Mouse (Mus musculus) ES-E14 (cell line): ENCODE data around the gene Tssk2. TPM values are rescaled to one million over a fixed set of nuclear protein-coding genes. Genes with fewer than 3 reads are reported as not detected.

Source experiments
- DNase-seq: peaks from one replicate; pipeline ENCODE4 v3.0.0-alpha.2; 2013; ENCODE audit warnings: low read depth, low spot score
- H3K27ac ChIP-seq: 2 replicates; pipeline ENCODE4 v1.5.1; 2012; ENCODE audit warnings: low read depth, mild to moderate bottlenecking, low read length, moderate library complexity, mixed read lengths; ENCODE audit not compliant: poor library complexity, insufficient read depth, severe bottlenecking
- H3K36me3 ChIP-seq: 2 replicates; pipeline ENCODE4 v1.6.1; 2012; ENCODE audit warnings: mild to moderate bottlenecking, low read length, moderate library complexity, mixed read lengths; ENCODE audit not compliant: control insufficient read depth, poor library complexity, insufficient read depth, severe bottlenecking
- H3K4me1 ChIP-seq, 2 experiments: fragments of 150-350 bp in 1 of 2; sonication (generic) in 1 of 2; 2 replicates each; pipeline ENCODE4 v1.6.1; 2012; ENCODE audit warnings: low read length in 2 of 2, mild to moderate bottlenecking in 1 of 2, mixed read lengths in 1 of 2; ENCODE audit not compliant: control insufficient read depth in 2 of 2, insufficient read depth in 2 of 2, poor library complexity in 1 of 2
- H3K4me3 ChIP-seq, 2 experiments: fragments of 150-350 bp in 1 of 2; sonication (generic) in 1 of 2; 2 replicates each; pipeline ENCODE4 v1.5.1; 2012; ENCODE audit warnings: low read length in 2 of 2, low read depth in 1 of 2, mild to moderate bottlenecking in 1 of 2, mixed read lengths in 1 of 2; ENCODE audit not compliant: insufficient read depth in 1 of 2, poor library complexity in 1 of 2, severe bottlenecking in 1 of 2
- H3K9ac ChIP-seq: 2 replicates; pipeline ENCODE4 v1.6.1; 2012; ENCODE audit warnings: low read depth, mild to moderate bottlenecking, low read length, mixed read lengths; ENCODE audit not compliant: poor library complexity, insufficient read depth, severe bottlenecking
- H3K9me3 ChIP-seq: fragments of 150-350 bp; sonication (generic); 2 replicates; pipeline ENCODE4 v1.6.1; 2012; ENCODE audit warnings: low read depth, mild to moderate bottlenecking, low read length; ENCODE audit not compliant: control insufficient read depth, insufficient read depth
- CHD2 ChIP-seq: IDR thresholded peaks from 2 replicates; pipeline ENCODE4 v1.6.1; 2014; ENCODE audit warnings: mild to moderate bottlenecking, low read depth, low read length, inconsistent platforms
- HCFC1 ChIP-seq: IDR thresholded peaks from 2 replicates; pipeline ENCODE4 v1.6.1; 2012; ENCODE audit warnings: low read length, inconsistent platforms, borderline replicate concordance; ENCODE audit not compliant: insufficient read depth
- MAFK ChIP-seq: IDR thresholded peaks from 2 replicates; pipeline ENCODE4 v1.6.1; 2014; ENCODE audit warnings: mild to moderate bottlenecking, low read depth, low read length, inconsistent platforms; ENCODE audit not compliant: insufficient read depth
- ZC3H11A ChIP-seq: IDR thresholded peaks from 2 replicates; pipeline ENCODE4 v1.6.1; 2012; ENCODE audit warnings: low read depth, mild to moderate bottlenecking, inconsistent platforms, low read length, borderline replicate concordance
- ZNF384 ChIP-seq: IDR thresholded peaks from 2 replicates; pipeline ENCODE4 v1.6.1; 2012; ENCODE audit warnings: low read depth, low read length, inconsistent platforms
- in situ Hi-C, 2 experiments: fragments of 600-800 bp; cut with MboI; formaldehyde crosslinking; loops; one replicate each; pipeline ENCODE4 v1.15.1; 2025; ENCODE audit warnings: low sequenced_read_pairs in 2 of 2, inconsistent platforms in 1 of 2; ENCODE audit not compliant: unreplicated experiment in 2 of 2
- total RNA-seq: library from RNA; depleted of rRNA; stranded (reverse); fragments of 300-350 nt; gene quantifications from 2 replicates; pipeline ENCODE4 v1.2.3, GENCODE M21; 2012

The Tssk2 gene
- total RNA-seq, 1 experiment = 0.18 TPM

DNA sequence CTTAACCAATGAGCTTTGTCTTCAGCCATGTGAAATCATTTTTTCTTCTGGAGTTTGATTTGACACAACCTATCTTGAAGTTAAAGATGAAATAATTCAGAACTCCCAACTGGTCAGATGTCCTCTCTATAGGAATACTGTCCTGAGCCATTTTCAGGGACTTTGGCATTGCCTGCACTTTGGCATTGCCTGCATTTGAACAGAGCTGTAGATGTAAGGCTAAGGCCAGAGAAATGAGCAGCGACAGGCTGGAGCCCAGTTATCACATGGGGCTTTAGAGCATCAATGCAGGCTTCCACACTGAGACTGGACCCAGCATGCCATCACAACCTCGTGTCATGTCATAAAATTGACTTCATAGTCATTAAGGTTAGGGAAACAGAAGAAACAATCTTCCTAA is 45.2 kb upstream of the Tssk2 start:
- in situ Hi-C loops = no loop called here
- DNase-seq = no peak
- Histone ChIP-seq H3K36me3 (peaks cover 39% of the 10 kb centered on the region), H3K4me1 (no peaks in the 10 kb centered on the region), H3K4me3 (no peak overlapping the region), H3K27ac (no peak overlapping the region), H3K9ac (no peak overlapping the region), H3K9me3 (no peaks in the 10 kb centered on the region)
- TF ChIP-seq ZC3H11A (no peak), HCFC1 (no peak), CHD2 (no peak), ZNF384 (no peak), MAFK (no peak)

DNA sequence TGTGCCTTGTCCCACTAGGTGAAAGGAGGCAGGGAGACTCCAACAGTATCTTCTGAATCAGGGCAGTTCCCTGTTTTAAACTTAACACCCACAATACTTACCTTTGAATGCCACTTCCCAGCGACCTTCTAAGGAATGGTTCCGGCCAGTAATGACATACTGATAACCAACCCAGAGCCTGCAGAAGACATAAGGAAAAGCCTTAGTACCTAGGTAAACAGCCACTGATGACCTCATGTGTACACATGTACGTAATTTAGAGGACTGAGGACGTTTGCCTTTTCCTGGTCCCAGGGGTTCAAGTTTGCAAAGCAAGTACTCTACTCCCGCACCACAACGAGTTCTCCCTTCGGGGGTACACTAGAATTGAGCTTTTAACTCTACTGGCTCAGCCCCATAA is 41.3 kb upstream of the Tssk2 start:
- no peaks in the 10 kb centered on the region for H3K9me3 ChIP-seq
- no peak overlapping the region for H3K27ac ChIP-seq
- no peaks in the 10 kb centered on the region for H3K4me1 ChIP-seq
- H3K4me3 ChIP-seq = no peak overlapping the region
- TF ChIP-seq ZC3H11A (no peak), HCFC1 (no peak), CHD2 (no peak), MAFK (no peak), ZNF384 (no peak)
- no peak overlapping the region for H3K9ac ChIP-seq
- H3K36me3 ChIP-seq = peaks cover 29% of the 10 kb centered on the region
- in situ Hi-C loops = no loop called here
- DNase-seq = no peak

DNA sequence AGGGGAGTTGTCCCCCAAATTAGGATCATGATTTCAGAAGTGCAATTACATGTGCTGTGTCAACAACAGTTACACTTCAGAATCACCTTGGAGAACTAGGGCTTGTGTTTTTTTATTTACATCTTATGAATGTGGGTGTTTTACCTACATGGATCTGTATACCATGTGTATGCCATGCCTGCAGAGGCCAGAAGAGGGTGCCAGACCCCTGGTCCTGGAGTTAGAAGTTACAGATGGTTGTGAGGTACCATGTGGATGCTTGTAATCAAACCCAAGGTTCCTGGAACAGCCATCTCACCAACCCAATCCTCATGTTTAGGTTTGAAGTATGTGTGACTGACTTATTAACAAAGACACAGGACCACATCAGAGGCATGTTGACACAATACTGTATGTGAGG is 39.8 kb upstream of the Tssk2 start:
- Histone ChIP-seq H3K9ac (no peak overlapping the region), H3K4me3 (no peak overlapping the region), H3K36me3 (peaks cover 29% of the 10 kb centered on the region), H3K27ac (no peak overlapping the region), H3K9me3 (no peaks in the 10 kb centered on the region), H3K4me1 (no peaks in the 10 kb centered on the region)
- in situ Hi-C loops = no loop called here
- peak; percentile 12 for DNase-seq
- TF ChIP-seq MAFK = no peak
- no peak for TF ChIP-seq ZC3H11A
- no peak for TF ChIP-seq CHD2
- no peak for TF ChIP-seq ZNF384
- no peak for TF ChIP-seq HCFC1

DNA sequence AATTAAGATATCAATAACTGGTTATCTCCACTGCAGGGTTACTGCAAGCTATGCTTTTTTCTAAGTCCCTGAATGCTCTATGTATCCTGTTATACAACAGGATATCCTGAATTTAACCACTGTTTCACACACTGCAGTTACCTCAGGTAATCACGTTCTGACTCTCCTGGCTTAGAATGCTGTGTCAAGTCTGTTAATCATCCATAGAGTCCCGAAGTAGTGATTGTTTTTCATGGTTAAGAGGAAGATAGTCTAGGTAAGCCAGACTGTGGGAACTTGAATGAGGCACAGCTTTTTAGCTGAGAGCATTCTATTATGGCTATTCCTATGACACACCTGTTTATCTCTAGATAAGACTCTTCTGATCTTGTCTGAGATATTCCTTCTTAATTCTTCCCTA is 33.1 kb upstream of the Tssk2 start:
- Histone ChIP-seq H3K27ac (no peak overlapping the region), H3K36me3 (peaks cover 5% of the 10 kb centered on the region; the same call in 1 of the 2 replicates), H3K9ac (no peak overlapping the region), H3K4me3 (no peak overlapping the region), H3K9me3 (no peaks in the 10 kb centered on the region), H3K4me1 (peaks cover 0 to 4% of the 10 kb centered on the region in 2 experiments; a peak in 3 of 4 replicates)
- in situ Hi-C loops = no loop called here
- TF ChIP-seq ZNF384 = no peak
- no peak for TF ChIP-seq ZC3H11A
- no peak for TF ChIP-seq HCFC1
- TF ChIP-seq MAFK = no peak
- no peak for TF ChIP-seq CHD2
- no peak for DNase-seq

DNA sequence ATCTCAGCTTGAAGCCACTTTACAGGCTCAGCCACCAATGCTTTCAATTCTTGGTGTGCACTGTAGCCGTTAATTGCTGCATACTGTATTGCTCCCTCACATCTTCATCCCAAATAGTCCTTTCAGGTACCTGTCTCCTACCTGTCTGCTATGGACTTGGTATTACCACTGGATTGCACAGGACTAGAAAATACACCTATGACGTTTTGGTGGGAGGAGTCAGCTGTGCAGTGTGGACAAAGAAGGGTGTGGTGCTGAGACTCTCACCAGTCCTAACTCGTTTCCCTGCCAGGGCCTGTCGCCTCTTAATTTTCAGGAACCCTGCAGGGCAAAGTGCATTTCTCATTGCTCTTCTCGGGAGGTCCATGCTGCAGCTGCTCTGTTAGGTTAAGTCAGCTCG is 32.7 kb upstream of the Tssk2 start:
- Histone ChIP-seq H3K4me3 (no peak overlapping the region), H3K4me1 (peaks cover 0 to 4% of the 10 kb centered on the region in 2 experiments; a peak in 3 of 4 replicates), H3K9me3 (no peaks in the 10 kb centered on the region), H3K36me3 (peaks cover 5% of the 10 kb centered on the region; the same call in 1 of the 2 replicates), H3K9ac (no peak overlapping the region), H3K27ac (no peak overlapping the region)
- in situ Hi-C loops = no loop called here
- peak; percentile 59 for DNase-seq
- no peak for TF ChIP-seq ZNF384
- no peak for TF ChIP-seq HCFC1
- no peak for TF ChIP-seq ZC3H11A
- no peak for TF ChIP-seq CHD2
- no peak for TF ChIP-seq MAFK
